Mouse (Mus musculus) adrenal gland, postnatal 36 days (tissue): ENCODE measurements at regions not wholly inside any gene's neighbourhood (a gene's known extent, or its start where the extent isn't known, plus 50 kb on each side); places are given as distances from the start of the nearest gene placed in this dataset.

Source experiments
- DNase-seq, 2 experiments: peaks; one replicate each; pipeline ENCODE4 v3.0.0; 2021; ENCODE audit warnings: mixed read lengths in 1 of 2

DNA sequence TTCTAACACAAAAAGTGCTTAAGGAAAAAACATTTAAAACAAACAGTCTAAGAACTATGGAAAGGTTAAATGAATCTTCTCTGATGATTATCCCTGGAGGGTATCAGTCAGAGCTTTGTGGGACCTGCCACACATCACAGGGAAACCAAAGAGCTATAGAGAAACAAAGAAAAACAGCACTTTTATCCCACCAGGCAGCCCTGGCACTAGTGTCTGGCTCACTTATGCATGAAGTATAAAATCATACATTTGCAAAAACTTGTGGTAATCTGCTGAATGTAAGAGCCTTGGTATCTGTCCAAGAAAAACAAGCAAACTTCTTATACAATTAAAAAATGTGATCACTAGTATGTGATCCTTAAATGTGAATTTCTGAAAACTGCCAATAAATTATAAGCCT is 972.4 kb upstream of the Ctnnd2 start:
- DNase-seq: no peak

DNA sequence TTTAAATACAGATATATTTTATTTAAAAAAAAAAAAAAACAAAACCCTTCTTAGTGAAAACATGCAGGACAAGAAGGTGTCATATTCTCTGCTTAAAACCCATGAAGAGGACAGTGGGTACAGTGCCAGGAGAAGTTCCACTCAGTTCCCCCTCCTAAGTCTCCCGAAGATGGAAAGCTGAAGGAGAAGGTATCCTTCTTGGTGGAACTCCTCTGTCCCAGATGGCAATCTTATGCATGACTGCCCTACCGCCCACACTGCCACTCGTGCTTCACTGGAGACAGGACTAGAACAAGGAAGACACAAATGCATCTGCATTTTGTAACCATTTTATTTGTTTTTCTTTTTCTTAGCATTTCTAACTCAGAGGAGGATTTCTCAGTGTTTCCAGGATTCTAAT is 948.7 kb upstream of the Ctnnd2 start:
- no peak for DNase-seq

DNA sequence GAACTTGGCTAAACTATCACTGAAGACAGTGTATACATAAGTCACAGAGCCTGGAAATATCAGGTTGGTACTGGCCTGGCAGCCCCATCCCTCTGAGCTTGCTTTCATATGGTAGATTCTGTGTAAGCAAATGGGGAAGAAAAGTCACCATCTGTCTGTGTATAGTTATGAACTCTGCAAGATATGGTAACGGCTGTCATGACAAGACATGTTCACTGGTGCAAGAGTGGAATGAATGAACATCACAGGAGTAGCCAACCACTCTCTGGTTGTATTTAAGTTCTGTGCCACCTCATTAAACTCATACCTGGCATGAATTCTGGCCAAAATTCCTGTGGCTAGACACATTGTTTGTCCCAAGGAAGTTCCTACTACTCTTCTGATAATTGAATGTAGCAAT is 945.5 kb upstream of the Ctnnd2 start:
- DNase-seq: no peak

DNA sequence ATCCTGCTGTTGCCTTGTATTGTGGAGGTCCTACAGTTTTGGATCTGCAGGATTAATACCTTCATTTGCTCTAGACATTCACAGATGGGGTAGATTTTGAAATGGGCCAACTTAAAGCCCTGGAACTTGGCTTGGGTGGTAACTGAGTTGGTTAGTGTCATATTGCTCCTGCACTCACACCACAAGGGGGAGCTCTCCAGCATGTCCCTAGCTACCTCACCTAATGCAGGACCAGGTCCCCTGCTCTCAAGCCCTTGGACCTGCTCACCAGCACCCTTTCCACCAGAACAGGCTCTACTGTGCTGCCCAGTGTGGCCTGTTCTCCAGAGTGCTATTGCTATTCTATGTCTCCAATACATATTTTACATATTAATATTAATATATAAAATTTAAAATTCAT is 937.8 kb upstream of the Ctnnd2 start:
- peak; percentile 5 to 6 for DNase-seq

DNA sequence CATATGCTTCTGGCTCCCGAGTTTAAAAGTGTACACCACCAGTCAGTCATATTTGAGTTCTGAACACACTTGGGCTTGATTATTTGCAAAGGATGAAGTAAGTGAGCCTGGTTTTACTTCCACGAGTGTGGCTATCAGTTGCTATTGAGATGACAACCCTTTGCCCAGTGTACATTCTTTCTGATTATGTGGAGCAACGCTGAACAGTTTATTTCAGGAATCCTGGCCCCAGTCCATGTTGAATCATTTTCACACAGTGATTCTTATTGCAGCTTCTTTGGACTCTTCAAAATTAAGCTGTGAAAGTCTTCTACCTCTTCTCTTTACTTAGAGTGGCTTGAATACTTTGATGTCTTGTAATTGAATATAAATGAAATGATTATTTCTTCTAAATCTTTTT is 917.2 kb upstream of the Ctnnd2 start:
- DNase-seq: no peak

DNA sequence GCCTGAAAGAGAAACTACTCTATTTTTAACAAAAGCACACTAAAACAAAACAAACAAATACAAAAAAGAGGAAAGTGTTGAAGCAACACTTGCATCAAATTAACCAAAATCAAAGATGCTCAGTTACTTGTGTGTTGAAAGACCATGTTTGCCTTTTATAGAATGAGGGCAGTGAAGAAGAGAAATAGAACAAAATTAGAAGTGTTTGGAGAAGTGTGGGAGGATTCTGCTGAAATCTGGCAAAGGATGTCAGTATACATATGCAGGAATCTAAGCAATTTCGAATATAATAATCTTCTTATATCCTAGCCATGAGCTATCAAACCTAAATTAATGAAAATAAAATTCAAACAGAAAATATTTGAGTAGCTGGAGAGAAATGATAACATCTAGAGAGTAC is 905.6 kb upstream of the Ctnnd2 start:
- DNase-seq: no peak

DNA sequence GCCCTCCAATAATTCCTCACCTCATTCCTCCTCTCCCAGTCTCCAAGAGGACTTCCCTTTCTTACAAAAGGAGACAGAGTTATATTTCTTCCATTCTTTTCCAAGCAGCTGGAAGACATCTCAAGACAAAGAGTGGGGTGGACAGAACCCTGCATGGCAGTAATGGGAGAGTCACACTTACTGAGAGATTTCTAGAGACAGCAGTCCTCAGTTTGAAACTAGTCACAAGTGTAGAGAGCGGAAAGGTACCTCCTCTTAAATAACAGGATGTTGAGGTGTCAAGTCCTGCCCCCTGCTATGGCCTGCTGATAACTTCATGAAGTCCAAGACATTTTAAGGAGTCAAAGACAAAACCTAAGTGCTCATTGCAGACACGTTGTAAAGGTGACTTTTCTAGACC is 875.9 kb upstream of the Ctnnd2 start:
- no peak for DNase-seq
